Mouse (Mus musculus): ENCODE data around the gene Abcc4.

DNA sequence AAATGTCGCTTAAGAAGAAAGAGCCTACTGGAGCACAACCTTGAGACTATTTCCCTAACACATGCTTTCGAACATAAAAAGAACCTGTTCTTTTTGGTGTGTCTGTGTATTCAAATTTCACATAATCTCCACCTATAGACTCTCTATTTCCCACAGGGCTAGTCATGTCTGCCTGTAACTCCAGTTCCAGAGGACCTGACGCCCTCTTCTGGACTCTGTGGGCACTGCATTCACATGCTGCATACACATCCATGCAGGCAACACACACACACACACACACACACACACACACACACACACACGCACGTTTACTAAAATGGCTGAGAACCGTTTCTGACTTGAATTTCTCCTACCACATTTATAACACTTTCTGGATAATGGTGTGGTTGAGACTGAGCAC lies 220.4 kb downstream of the Abcc4 start:
- TF ChIP-seq CTCF (IDR thresholded peaks at IDR 0.05; ENCODE audit: low read depth, low read length) = no peak
- no peak for TF ChIP-seq POLR2A (IDR thresholded peaks at IDR 0.05; ENCODE audit: extremely low read depth, insufficient read depth, low read length)

Measured in liver, adult 2 months (tissue).